Mouse (Mus musculus) brain, embryonic 14.5 days (tissue): ENCODE data around the gene Mgat4a. TPM values are rescaled to one million over a fixed set of nuclear protein-coding genes. Genes with fewer than 3 reads are reported as not detected.

Experiments
- DNase-seq: peaks from one replicate; pipeline ENCODE4 v3.0.0-alpha.2; 2011; ENCODE audit warnings: low read depth
- CTCF ChIP-seq: fragments of 200-500 bp; IDR thresholded peaks from 2 replicates; pipeline ENCODE4 v1.5.1; 2012; ENCODE audit warnings: inconsistent platforms, mild to moderate bottlenecking, moderate library complexity, borderline replicate concordance; ENCODE audit not compliant: insufficient read depth, insufficient read length; ENCODE audit errors: extremely low read depth
- POLR2A ChIP-seq: fragments of 200-500 bp; IDR thresholded peaks from 2 replicates; pipeline ENCODE4 v1.6.1; 2012; ENCODE audit warnings: mild to moderate bottlenecking, inconsistent platforms, borderline replicate concordance; ENCODE audit not compliant: poor library complexity, insufficient read depth, insufficient read length, severe bottlenecking; ENCODE audit errors: extremely low read depth
- polyA plus RNA-seq: library from polyadenylated mRNA; depleted of rRNA; stranded (reverse); fragments of >200 nt; gene quantifications from 2 replicates; pipeline ENCODE4 v1.2.3, GENCODE M21; 2012

Gene Mgat4a
- polyA plus RNA-seq, 1 experiment: 11.6 TPM

DNA sequence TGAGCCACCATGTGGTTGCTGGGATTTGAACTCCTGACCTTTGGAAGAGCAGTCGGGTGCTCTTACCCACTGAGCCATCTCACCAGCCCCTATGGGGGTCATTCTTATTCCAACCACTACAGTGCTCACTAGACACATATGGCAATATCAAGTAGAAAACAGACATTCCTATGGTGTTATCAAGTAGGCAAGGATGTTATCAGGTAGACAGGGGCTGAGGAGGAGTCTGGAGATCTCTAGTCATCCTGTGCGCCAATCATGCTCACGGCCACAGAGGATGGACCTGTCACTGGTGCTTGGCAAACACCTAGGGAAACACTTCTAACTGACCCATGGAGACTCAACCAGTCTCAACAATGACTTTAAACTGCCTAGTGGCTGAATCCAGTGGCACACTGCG lies 56.2 kb downstream of the Mgat4a start:
- TF ChIP-seq POLR2A (no peak), CTCF (no peak)
- no peak for DNase-seq

DNA sequence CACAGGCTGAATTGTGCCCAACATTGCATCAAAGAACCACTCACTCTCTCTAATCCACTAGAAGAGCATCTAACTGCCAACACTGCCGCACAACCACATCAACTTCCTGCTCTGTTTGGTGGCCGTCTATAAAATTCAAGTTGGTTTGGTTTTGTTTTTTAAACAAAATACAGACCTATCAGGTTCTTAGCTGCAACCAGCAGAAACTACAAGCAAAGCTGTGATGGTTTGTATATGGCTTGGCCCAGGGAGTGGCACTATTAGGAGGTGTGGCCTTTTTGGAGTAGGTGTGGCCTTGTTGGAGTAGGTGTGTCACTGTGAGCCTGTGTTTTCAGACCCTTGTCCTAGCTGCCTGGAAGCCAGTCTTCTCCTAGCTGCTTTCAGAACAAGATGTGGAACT lies 59.5 kb downstream of the Mgat4a start:
- no peak for DNase-seq
- no peak for TF ChIP-seq POLR2A
- TF ChIP-seq CTCF: no peak

DNA sequence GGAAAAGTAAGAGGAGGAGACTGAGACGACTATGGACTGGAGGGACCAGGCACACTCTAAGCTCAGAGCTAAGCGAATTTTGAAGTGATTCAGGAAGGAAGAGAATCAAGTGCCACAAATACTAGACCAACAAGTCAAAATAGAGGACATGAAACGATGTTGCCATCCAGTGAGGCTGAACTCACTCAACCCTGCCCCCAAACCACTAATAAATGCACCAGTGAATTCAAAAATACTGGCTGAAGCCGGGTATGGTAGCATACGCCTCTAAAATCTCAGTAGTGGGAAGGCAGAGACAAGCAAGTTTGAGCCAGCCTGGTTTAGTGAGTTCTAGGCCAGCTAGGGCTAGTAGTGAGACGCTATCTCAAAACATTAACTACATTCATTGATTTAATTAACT lies 60.1 kb downstream of the Mgat4a start:
- DNase-seq: no peak
- TF ChIP-seq POLR2A (no peak), CTCF (no peak)

DNA sequence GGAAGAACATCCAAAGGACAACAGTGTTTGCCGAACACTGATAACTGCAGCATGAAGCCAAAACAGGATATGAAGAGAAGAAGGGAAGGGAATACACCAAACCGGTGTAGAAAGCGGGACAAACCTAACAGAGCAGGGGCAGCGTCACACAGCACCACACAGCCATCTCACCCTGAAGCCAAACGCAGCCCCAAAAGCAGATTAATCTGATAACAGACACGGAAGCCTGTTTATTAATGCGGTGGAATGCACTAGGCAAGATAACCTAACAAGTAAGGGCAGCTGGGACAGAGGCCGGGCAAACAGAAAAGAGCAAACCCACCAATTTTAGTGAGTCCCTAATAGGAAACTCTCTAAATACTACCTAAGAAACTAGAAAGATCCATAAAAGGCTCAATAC lies 61.1 kb downstream of the Mgat4a start:
- no peak for DNase-seq
- TF ChIP-seq POLR2A: no peak
- no peak for TF ChIP-seq CTCF

DNA sequence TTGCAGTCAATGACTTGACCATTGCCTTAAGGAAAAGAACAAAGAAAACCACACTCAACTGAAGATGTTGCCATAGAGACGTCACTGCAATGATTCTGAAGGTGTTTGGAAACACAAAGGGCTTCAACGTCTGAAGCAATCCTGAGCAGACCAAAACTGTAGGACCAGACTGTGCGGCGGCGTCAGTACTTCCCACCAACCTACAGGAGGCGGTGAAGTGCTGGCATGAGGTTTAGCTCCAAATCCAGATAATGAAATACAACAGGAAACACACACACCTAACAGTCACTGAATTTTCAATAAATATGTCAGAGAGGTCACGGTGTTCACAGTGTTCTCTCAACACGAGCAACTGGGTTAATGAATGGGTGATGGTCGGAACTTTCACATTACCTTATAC lies 61.7 kb downstream of the Mgat4a start:
- peak; percentile 15 for DNase-seq
- no peak for TF ChIP-seq POLR2A
- TF ChIP-seq CTCF: peak; percentile 42; the same call in 1 of the 2 replicates

DNA sequence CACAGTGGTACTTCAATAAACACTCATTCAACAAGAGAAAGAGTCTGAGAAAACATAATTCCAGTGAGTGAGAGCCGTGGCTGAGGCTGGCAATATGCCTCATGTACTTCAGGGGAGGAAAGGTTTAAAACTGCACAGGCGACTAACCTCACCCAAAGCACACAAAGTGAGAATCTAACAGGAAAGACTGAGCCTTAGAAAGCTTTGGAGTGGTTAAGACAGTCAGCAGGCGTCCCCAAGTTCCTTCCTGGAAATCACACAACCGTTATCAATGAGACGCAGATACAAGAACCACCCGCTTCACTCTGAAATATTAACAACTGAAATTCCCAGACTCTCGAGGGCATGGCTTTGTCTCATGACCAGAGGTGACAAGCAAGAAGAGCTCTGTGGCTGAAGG lies 62.4 kb downstream of the Mgat4a start:
- peak; percentile 13 for DNase-seq
- TF ChIP-seq POLR2A: no peak

DNA sequence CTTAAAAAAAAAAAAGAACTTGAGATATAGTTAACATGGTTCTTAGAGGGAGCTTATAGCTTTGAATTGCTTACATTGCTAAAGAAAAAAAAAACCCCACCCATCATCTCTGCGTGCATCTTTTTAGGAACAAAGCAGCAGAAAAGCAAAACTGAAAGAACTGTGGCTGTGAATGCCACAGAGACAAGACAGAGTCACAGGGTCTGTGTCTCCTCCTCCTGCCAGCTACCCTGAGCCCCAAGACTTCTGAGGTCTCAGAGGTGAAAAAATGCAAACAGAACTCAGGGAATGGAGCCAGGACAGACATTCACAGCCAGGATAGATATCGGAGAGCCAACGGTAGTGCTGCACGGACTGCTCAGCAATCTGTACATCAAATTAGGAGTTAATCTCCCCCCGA lies 62.9 kb downstream of the Mgat4a start:
- DNase-seq: peak; percentile 14
- no peak for TF ChIP-seq CTCF
- TF ChIP-seq POLR2A: no peak

DNA sequence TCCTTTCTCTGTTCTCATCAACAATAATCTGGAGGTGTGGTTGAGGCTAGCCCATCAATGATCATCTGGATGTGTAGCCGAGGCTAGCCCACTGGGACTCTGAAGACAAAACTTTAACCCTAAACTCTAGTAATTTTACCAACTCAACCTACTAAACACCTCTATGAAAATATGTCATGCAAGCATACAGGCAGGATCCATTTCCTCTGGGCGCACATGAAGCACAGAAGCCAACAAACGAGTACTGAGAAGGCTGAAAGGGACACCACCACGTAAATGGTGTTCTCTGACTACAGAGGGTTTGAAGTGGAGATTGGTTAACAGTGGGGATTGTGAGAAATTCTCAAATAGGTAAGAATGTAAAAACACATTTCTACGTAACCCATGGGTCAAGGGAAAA lies 63.6 kb downstream of the Mgat4a start:
- no peak for DNase-seq
- TF ChIP-seq CTCF: no peak
- no peak for TF ChIP-seq POLR2A

DNA sequence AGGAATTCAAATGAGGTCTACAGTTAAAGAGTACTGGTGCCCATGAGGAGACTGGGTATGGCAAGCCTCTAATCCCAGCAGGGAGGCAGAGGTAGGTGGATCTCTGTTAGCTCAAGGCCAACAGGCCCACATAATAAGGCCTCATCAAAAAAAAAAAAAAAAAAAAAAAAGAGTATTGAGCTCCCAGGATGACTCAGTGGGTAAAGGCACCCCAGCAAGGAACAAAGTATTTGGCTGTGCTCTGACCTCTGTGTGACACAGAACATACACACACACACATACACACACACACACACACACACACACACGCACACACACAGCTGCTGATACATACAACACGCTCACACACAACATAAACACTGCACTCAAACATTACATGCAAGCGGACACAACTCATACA lies 65.5 kb downstream of the Mgat4a start:
- no peak for DNase-seq
- no peak for TF ChIP-seq POLR2A

DNA sequence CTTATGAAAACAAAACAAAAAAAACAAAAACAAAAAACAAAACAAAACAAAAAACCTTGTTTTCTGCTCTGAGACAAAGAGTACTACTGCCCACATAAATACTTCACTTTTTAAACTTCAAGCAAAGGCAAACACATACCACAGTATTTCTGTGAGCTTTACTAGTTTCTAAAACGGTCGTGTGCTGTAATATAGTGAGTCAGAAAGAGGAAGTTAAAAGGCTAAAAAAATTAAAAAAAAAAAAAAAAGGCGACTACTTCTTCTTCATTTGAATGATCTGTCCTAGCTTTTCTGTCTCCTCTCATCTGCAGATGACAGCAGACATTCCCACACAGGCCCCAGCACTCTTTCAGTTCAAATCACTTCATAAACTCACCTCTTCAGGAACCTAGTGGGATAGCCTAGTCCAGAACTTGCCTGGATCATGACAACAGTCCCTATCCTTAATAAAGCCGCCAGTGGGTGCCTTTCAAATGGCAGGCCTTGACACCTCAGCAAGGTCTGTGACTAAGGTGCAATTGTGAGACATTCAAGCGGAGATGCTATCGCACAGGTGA lies 66.1 kb downstream of the Mgat4a start:
- TF ChIP-seq POLR2A: no peak
- no peak for TF ChIP-seq CTCF
- DNase-seq: no peak

DNA sequence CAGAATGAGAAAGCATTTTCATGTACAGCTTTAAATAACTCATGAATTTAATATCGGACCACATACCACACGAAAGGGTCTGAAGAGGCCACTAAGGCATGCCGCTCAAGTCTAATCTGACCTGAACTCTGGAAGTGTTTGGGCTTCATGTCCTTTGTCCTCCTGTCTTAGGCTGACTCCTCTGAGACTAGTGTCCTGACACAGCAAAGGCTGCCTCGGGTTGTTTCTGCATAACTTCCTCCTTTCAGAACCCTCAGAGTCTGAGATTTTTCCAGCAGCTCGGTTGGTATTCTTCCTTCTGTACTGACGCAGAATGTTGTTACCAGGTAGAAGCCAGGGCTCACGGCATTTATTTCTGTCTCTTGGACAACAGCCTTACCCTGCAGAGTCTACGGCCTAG lies 66.8 kb downstream of the Mgat4a start:
- no peak for TF ChIP-seq CTCF
- TF ChIP-seq POLR2A: no peak

DNA sequence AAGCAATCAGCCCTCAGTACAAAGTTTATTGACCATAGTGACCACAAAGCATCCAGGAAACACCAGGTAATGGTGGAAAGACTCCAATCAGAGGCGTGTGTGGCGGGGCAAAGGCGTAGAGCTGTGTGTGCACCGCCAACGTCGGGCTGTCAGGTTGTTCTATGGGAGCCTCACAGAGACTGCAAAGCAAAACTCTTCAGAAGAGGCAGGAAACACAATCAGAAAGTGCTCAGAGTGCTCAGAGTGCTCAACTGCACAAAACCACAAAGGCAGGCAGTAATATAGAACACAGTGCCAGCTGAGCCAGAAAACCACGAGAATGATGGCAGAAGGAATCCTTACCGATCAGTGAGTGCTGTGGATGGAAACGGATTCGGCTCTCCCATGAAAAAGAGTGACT lies 67.6 kb downstream of the Mgat4a start:
- no peak for DNase-seq
- TF ChIP-seq POLR2A (no peak), CTCF (no peak)

More for the DNA sequence above, 66.8 kb downstream of the Mgat4a start:
- no peak for DNase-seq

DNA sequence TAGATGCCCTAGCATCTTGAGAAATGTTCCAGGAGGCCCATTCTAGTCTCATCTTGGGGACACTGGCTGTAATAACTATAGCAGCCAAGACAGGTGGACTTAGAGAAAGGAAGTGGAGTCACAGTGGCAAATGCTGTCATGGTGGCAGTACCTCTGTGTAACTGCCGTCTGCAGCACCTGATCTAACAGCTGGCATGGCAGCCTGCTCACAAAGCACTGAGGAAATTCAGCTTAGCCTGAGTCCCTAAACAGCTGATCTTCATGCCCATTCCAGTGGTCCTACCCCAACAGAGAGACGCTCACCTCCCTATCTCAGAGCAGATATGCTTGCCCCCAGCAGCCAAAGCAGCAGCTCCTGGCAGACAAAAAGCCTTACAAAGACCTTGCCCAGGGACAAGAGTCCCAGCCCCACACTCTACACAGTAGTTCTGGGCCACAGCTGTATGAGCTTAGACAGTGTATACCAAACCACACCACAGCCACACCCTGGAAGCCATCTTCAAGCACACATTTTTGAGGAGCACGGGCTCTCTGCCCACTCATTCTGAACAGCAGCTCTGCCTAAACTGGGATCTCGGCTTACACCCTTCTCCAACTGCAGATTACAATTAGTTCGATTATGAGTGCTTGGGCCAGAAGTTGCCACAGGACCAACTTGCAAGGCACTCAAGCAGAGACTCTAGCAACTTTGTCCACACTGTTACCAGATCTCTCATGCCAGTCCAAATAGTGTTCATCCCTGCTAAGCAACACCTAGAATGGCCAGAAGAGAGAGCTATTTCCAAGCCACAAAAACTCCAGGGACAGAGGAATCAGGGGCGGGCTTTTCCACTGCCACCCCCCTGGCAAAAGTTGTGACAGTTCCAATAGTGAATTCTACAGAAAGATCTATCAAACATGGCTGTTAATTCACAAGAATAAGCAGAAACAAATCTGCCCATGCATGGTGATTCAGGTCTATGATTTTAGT lies 69.4 kb downstream of the Mgat4a start:
- DNase-seq: no peak
- TF ChIP-seq POLR2A (no peak), CTCF (peak; percentile 1; the same call in 1 of the 2 replicates)

DNA sequence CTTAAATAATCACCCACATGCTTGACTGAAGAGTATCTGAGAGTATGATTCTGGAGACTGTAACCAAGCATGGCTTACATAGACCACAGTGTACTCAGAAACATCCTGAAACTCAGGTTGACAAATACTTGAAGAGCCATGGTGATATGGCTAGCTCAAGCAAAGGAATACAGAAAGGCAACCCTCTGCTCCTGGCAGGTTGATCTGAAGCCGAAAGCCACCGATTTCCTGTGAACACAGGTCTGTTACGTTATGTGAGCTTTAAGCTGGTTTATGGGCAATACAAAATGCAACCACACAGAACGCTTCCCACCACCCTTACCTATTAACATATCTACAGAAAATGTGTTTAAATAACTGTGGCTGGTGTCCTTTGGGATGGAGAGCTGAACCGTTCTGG lies 71.8 kb downstream of the Mgat4a start:
- DNase-seq: no peak

More for the DNA sequence above, 71.8 kb downstream of the Mgat4a start:
- TF ChIP-seq POLR2A (no peak), CTCF (no peak)
